ENCODE assay signal across 9 mouse cellular contexts in genomic region chr7:80666198-80666915, GRCm38 (mm10). TPM values are rescaled to one million over a fixed set of nuclear protein-coding genes. Genes with fewer than 3 reads are reported as not detected.
A peak's percentile ranks its signal among the peaks of the same experiment; 100 is the strongest.
DNase-seq lines count a peak whose midpoint lies in the region; ATAC-seq lines count a peak whose summit lies in the region.
"Had no signal": no experiment of that assay in that cellular context is flagged by ENCODE, and none has a peak within 500 bp of the region (broad histone marks: within the 10 kb centered on the region; RNA-seq: fewer than 3 reads in every experiment).

No protein-coding gene starts in this region.

- no peaks in the 10 kb centered on the region for H3K9me3 ChIP-seq in embryonic facial prominence, embryonic 13.5 days
- no peaks in the 10 kb centered on the region for H3K9me3 ChIP-seq in kidney, embryonic 16.5 days (ENCODE audit: low read length)
- H3K9me3 ChIP-seq: midbrain, embryonic 12.5 days had no signal

- peak overlapping the region; percentile 22 for H3K4me2 ChIP-seq in embryonic facial prominence, embryonic 13.5 days
- H3K4me2 ChIP-seq in kidney, embryonic 16.5 days (replicated peaks; ENCODE audit: low read depth, low read length), result peak overlapping the region; percentile 3; the same call in 1 of the 2 replicates
- H3K4me2 ChIP-seq: midbrain, embryonic 12.5 days had no signal

- H3K9ac ChIP-seq in embryonic facial prominence, embryonic 13.5 days, result no peak overlapping the region
- H3K9ac ChIP-seq in kidney, embryonic 16.5 days (replicated peaks; ENCODE audit: low read length), result no peak overlapping the region
- H3K9ac ChIP-seq: midbrain, embryonic 12.5 days had no signal

- peak; percentile 62; the same call in 1 of the 2 replicates for ATAC-seq in embryonic facial prominence, embryonic 13.5 days (ENCODE audit: insufficient number of reproducible peaks, insufficient read depth, low FRiP score, low TSS enrichment, low read depth)
- peak; percentile 77 for ATAC-seq in kidney, embryonic 16.5 days (ENCODE audit: low FRiP score, low TSS enrichment)

- H3K27ac ChIP-seq in embryonic facial prominence, embryonic 13.5 days, result peak overlapping the region; percentile 78
- peak overlapping the region; percentile 68 for H3K27ac ChIP-seq in kidney, embryonic 16.5 days (ENCODE audit: low read length)

- no peak overlapping the region for H3K4me3 ChIP-seq in embryonic facial prominence, embryonic 13.5 days
- no peak overlapping the region for H3K4me3 ChIP-seq in kidney, embryonic 16.5 days (ENCODE audit: low read length)
- H3K4me3 ChIP-seq: midbrain, embryonic 12.5 days had no signal

- 20% methylated on average over 10 of the region's 10 CpGs for WGBS in embryonic facial prominence, embryonic 13.5 days
- WGBS in kidney, embryonic 16.5 days, result 44% methylated on average over 10 of the region's 10 CpGs

- H3K36me3 ChIP-seq in embryonic facial prominence, embryonic 13.5 days, result no peaks in the 10 kb centered on the region
- H3K36me3 ChIP-seq in kidney, embryonic 16.5 days (ENCODE audit: insufficient read depth, low read length), result 0 out of 2 replicates have a peak, but pooled peaks cover 2% of the 10 kb centered on the region
- H3K36me3 ChIP-seq: midbrain, embryonic 12.5 days had no signal

- peaks cover 29% of the 10 kb centered on the region for H3K4me1 ChIP-seq in embryonic facial prominence, embryonic 13.5 days
- peaks cover 24% of the 10 kb centered on the region for H3K4me1 ChIP-seq in kidney, embryonic 16.5 days (ENCODE audit: insufficient read depth, low read length)
- H3K4me1 ChIP-seq: midbrain, embryonic 12.5 days had no signal

- DNase-seq in embryo, embryonic 10 days (ENCODE audit: low spot score), result peak; percentile 40
- DNase-seq in embryo, embryonic 9.5 days (ENCODE audit: extremely low spot score), result no peak
- peak; percentile 78 for DNase-seq in lung, postnatal 10 days
- DNase-seq in urinary bladder, postnatal 14 days (ENCODE audit: low spot score), result no peak
- no peak for DNase-seq in spleen, postnatal 36 days (ENCODE audit: low spot score in 2 of 2)
- DNase-seq in cerebellum, postnatal 4 days (ENCODE audit: low spot score in 2 of 2), result no peak

- no peaks in the 10 kb centered on the region for H3K27me3 ChIP-seq in embryonic facial prominence, embryonic 13.5 days
- H3K27me3 ChIP-seq in kidney, embryonic 16.5 days (ENCODE audit: insufficient read depth, low read length), result no peaks in the 10 kb centered on the region
- H3K27me3 ChIP-seq: midbrain, embryonic 12.5 days had no signal

RNA-seq across cellular contexts. Expression of gene Crtc3, which starts 22.3 kb away (rescaled TPM):
- 26.2 and 27.6 TPM in 2 replicates for polyA plus RNA-seq in embryonic facial prominence, embryonic 13.5 days (2015; fragmentation: Nextera tagmentation; extraction: Ambion mirVana)
- polyA plus RNA-seq in kidney, embryonic 16.5 days (2015; fragmentation: Nextera tagmentation; extraction: Ambion mirVana), result 18.5 and 22.2 TPM in 2 replicates

Comparison
In these comparisons a context has a peak if more than half of its experiments do, and no peak if none do; other contexts are left out.
1. DNase-seq: peak in embryo, embryonic 10 days (single experiment) and lung, postnatal 10 days (single experiment); none in embryo, embryonic 9.5 days (single experiment), urinary bladder, postnatal 14 days (single experiment), spleen, postnatal 36 days (0 of 2) and cerebellum, postnatal 4 days (0 of 2).